In the genomic region with DNA sequence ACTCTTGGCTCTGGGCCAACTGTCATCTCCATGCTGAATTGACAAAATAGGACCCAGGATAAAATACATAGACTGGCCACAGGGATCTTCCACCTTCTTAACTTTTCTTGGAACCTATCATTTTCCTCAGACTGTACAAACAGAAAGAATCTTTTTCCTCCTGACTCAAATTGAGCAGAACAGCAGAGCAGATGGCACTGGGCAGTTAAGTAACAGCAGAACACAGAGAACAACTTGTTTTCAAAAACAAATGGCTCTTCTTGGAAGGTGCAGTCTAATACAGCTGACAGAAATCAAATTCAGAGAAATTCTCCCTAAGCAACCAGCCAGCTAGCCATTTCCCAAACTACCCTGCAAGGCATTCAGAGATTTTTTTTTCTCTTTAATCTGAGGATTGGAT, we compare ENCODE assay signal across 18 mouse cellular contexts.
DNase-seq lines count a peak whose midpoint lies in the region; ATAC-seq and TF ChIP-seq lines count a peak whose summit lies in the region.
"Had no signal": no experiment of that assay in that cellular context is flagged by ENCODE, and none has a peak within 500 bp of the region (broad histone marks: within the 10 kb centered on the region; RNA-seq: fewer than 3 reads in every experiment).

No protein-coding gene starts in this region.

- H3K9me3 ChIP-seq in forebrain, postnatal 0 days (ENCODE audit: low read length) = no peaks in the 10 kb centered on the region
- H3K9me3 ChIP-seq in forebrain, embryonic 16.5 days (ENCODE audit: control insufficient read depth, low read length) = no peaks in the 10 kb centered on the region
- H3K9me3 ChIP-seq: forebrain, embryonic 13.5 days; heart, embryonic 15.5 days; limb, embryonic 15.5 days; midbrain, embryonic 15.5 days had no signal

- H3K9ac ChIP-seq in forebrain, postnatal 0 days = no peak overlapping the region
- H3K9ac ChIP-seq in forebrain, embryonic 16.5 days (replicated peaks; ENCODE audit: low read depth, low read length) = no peak overlapping the region
- H3K9ac ChIP-seq: forebrain, embryonic 13.5 days; heart, embryonic 15.5 days; limb, embryonic 15.5 days; liver, postnatal 0 days; midbrain, embryonic 15.5 days had no signal

- no peak for ATAC-seq in forebrain, postnatal 0 days
- ATAC-seq in forebrain, embryonic 16.5 days = no peak
- ATAC-seq: activated CD4-positive, CD25-positive, alpha-beta regulatory T cell, adult 4 months; forebrain, embryonic 13.5 days; inflammation-experienced regulatory T-cells, adult 6 months; liver, postnatal 0 days; midbrain, embryonic 15.5 days had no signal

- DNase-seq in forebrain, postnatal 0 days = peak; percentile 35
- peak; percentile 1 for DNase-seq in lung, postnatal 25 days (ENCODE audit: low spot score)
- no peak for DNase-seq in lung, adult 2 months
- DNase-seq in layer of hippocampus, postnatal 10 days (ENCODE audit: low spot score in 2 of 2) = peak; percentile 15 to 23
- DNase-seq in telencephalon, adult 2 months (ENCODE audit: low read depth, low spot score) = peak; percentile 41
- DNase-seq in ovary, postnatal 10 days (ENCODE audit: low spot score) = no peak
- no peak for DNase-seq in thymus, adult 18-20 months
- DNase-seq: embryo, embryonic 11 days; liver, postnatal 0 days; thymus, postnatal 4 days had no signal

- H3K27ac ChIP-seq in forebrain, postnatal 0 days (ENCODE audit: low read depth, low read length) = no peak overlapping the region
- H3K27ac ChIP-seq in forebrain, embryonic 16.5 days (ENCODE audit: low read length) = no peak overlapping the region
- H3K27ac ChIP-seq: forebrain, embryonic 13.5 days; heart, embryonic 15.5 days; limb, embryonic 15.5 days; midbrain, embryonic 15.5 days; stomach, postnatal 0 days had no signal

- H3K4me1 ChIP-seq in forebrain, postnatal 0 days (ENCODE audit: insufficient read depth) = no peaks in the 10 kb centered on the region
- H3K4me1 ChIP-seq in forebrain, embryonic 16.5 days (replicated peaks; ENCODE audit: control insufficient read depth, insufficient read depth, low read length) = no peaks in the 10 kb centered on the region
- no peaks in the 10 kb centered on the region for H3K4me1 ChIP-seq in lung, adult 2 months (ENCODE audit: control insufficient read depth, insufficient read depth, low read length)
- H3K4me1 ChIP-seq: forebrain, embryonic 13.5 days; heart, embryonic 15.5 days; limb, embryonic 15.5 days; midbrain, embryonic 15.5 days had no signal

- no peak overlapping the region for H3K4me2 ChIP-seq in forebrain, postnatal 0 days (ENCODE audit: low read depth)
- H3K4me2 ChIP-seq in forebrain, embryonic 16.5 days (ENCODE audit: low read length) = no peak overlapping the region
- H3K4me2 ChIP-seq: forebrain, embryonic 13.5 days; heart, embryonic 15.5 days; limb, embryonic 15.5 days; midbrain, embryonic 15.5 days had no signal

- TF ChIP-seq CTCF in forebrain, postnatal 0 days (IDR thresholded peaks at IDR 0.05; ENCODE audit: low read depth) = no peak
- no peak for TF ChIP-seq CTCF in lung, adult 2 months (IDR thresholded peaks at IDR 0.05; ENCODE audit: insufficient read depth, low read length)

- no peaks in the 10 kb centered on the region for H3K36me3 ChIP-seq in forebrain, postnatal 0 days (ENCODE audit: insufficient read depth)
- H3K36me3 ChIP-seq in forebrain, embryonic 16.5 days (ENCODE audit: control insufficient read depth, insufficient read depth) = no peaks in the 10 kb centered on the region
- H3K36me3 ChIP-seq: heart, embryonic 15.5 days; limb, embryonic 15.5 days; midbrain, embryonic 15.5 days had no signal

- no peaks in the 10 kb centered on the region for H3K27me3 ChIP-seq in forebrain, postnatal 0 days (ENCODE audit: insufficient read depth, low read length)
- H3K27me3 ChIP-seq in forebrain, embryonic 16.5 days (replicated peaks; ENCODE audit: control insufficient read depth, insufficient read depth, low read length) = no peaks in the 10 kb centered on the region
- H3K27me3 ChIP-seq: forebrain, embryonic 13.5 days; heart, embryonic 15.5 days; limb, embryonic 15.5 days; midbrain, embryonic 15.5 days had no signal

- TF ChIP-seq POLR2A in lung, adult 2 months (IDR thresholded peaks at IDR 0.05; ENCODE audit: borderline replicate concordance, extremely low read depth, low read depth, low read length) = no peak

- H3K4me3 ChIP-seq in forebrain, postnatal 0 days (ENCODE audit: low read depth, low read length) = no peak overlapping the region
- H3K4me3 ChIP-seq in forebrain, embryonic 16.5 days (replicated peaks; ENCODE audit: low read length) = no peak overlapping the region
- no peak overlapping the region for H3K4me3 ChIP-seq in lung, adult 2 months (replicated peaks; ENCODE audit: extremely low read depth, low read depth, low read length)
- H3K4me3 ChIP-seq: forebrain, embryonic 13.5 days; heart, embryonic 15.5 days; limb, embryonic 15.5 days; midbrain, embryonic 15.5 days had no signal

Comparison
In these comparisons a context has a peak if more than half of its experiments do, and no peak if none do; other contexts are left out.
1. DNase-seq: peak in forebrain, postnatal 0 days (single experiment), lung, postnatal 25 days (single experiment), layer of hippocampus, postnatal 10 days (2 of 2) and telencephalon, adult 2 months (single experiment); none in lung, adult 2 months (single experiment), ovary, postnatal 10 days (single experiment) and thymus, adult 18-20 months (0 of 2).